Mouse (Mus musculus) myocyte (in vitro differentiated cells): ENCODE measurements at regions not wholly inside any gene's neighbourhood (a gene's known extent, or its start where the extent isn't known, plus 50 kb on each side); places are given as distances from the start of the nearest gene placed in this dataset.

Source experiments
- H3K27me3 ChIP-seq: one replicate; pipeline ENCODE4 v1.6.1; 2011; ENCODE audit not compliant: control insufficient read depth, insufficient read depth, insufficient read length
- H3K36me3 ChIP-seq: one replicate; pipeline ENCODE4 v1.6.1; 2011; ENCODE audit not compliant: control insufficient read depth, insufficient read depth
- H3K4me2 ChIP-seq: one replicate; pipeline ENCODE4 v1.6.1; 2011; ENCODE audit warnings: low read depth, control low read depth
- H3K4me3 ChIP-seq: one replicate; pipeline ENCODE4 v1.5.1; 2011; ENCODE audit warnings: mild to moderate bottlenecking, control low read depth, moderate library complexity
- H3K79me2 ChIP-seq: one replicate; pipeline ENCODE4 v1.6.1; 2011; ENCODE audit not compliant: control insufficient read depth, insufficient read depth
- H3ac ChIP-seq: one replicate; pipeline ENCODE4 v1.6.1; 2011; ENCODE audit not compliant: control insufficient read depth, insufficient read length
- CEBPB ChIP-seq: IDR thresholded peaks from 2 replicates; pipeline ENCODE4 v1.6.1; 2011; ENCODE audit warnings: mild to moderate bottlenecking, moderate library complexity; ENCODE audit not compliant: poor library complexity, insufficient read depth, severe bottlenecking
- E2F4 ChIP-seq: IDR thresholded peaks from one replicate; pipeline ENCODE4 v1.6.1; 2011; ENCODE audit warnings: mild to moderate bottlenecking, control low read depth, moderate library complexity; ENCODE audit not compliant: insufficient read depth
- MAX ChIP-seq: IDR thresholded peaks from one replicate; pipeline ENCODE4 v1.6.1; 2011; ENCODE audit warnings: low read depth, mild to moderate bottlenecking, control low read depth
- MYOD1 ChIP-seq, 3 experiments: IDR thresholded peaks; one replicate each; pipeline ENCODE4 v1.6.1; 2011; ENCODE audit warnings: control low read depth in 2 of 3, low read depth in 2 of 3, mild to moderate bottlenecking in 2 of 3, moderate library complexity in 1 of 3; ENCODE audit not compliant: insufficient read length in 2 of 3, control insufficient read depth in 1 of 3
- MYOG ChIP-seq, 3 experiments: IDR thresholded peaks; one replicate each; pipeline ENCODE4 v1.6.1; 2011; ENCODE audit warnings: control low read depth in 2 of 3, low read depth in 2 of 3, mild to moderate bottlenecking in 2 of 3; ENCODE audit not compliant: insufficient read length in 2 of 3, control insufficient read depth in 1 of 3, insufficient read depth in 1 of 3
- POLR2A ChIP-seq: IDR thresholded peaks from one replicate; pipeline ENCODE4 v1.6.1; 2011; ENCODE audit warnings: low read depth, mild to moderate bottlenecking, control low read depth, moderate library complexity; ENCODE audit not compliant: insufficient read length
- POLR2AphosphoS2 ChIP-seq: IDR thresholded peaks from one replicate; pipeline ENCODE4 v1.6.1; 2011; ENCODE audit warnings: low read depth, control low read depth; ENCODE audit not compliant: insufficient read length
- REST ChIP-seq: IDR thresholded peaks from one replicate; pipeline ENCODE4 v1.6.1; 2011; ENCODE audit warnings: mild to moderate bottlenecking, control low read depth, moderate library complexity; ENCODE audit not compliant: insufficient read depth, insufficient read length
- SRF ChIP-seq: IDR thresholded peaks from one replicate; pipeline ENCODE4 v1.6.1; 2011; ENCODE audit warnings: low read depth; ENCODE audit not compliant: control insufficient read depth, insufficient read length
- TCF12 ChIP-seq: IDR thresholded peaks from one replicate; pipeline ENCODE4 v1.6.1; 2011; ENCODE audit warnings: mild to moderate bottlenecking, control low read depth; ENCODE audit not compliant: poor library complexity, insufficient read depth, severe bottlenecking
- TCF3 ChIP-seq: IDR thresholded peaks from one replicate; pipeline ENCODE4 v1.6.1; 2011; ENCODE audit warnings: low read depth, control low read depth; ENCODE audit not compliant: insufficient read length
- USF1 ChIP-seq: IDR thresholded peaks from one replicate; pipeline ENCODE4 v1.6.1; 2011; ENCODE audit warnings: low read depth, mild to moderate bottlenecking, control low read depth, moderate library complexity

- no peak overlapping the region for H3K4me2 ChIP-seq
- no peaks in the 10 kb centered on the region for H3K79me2 ChIP-seq
- TF ChIP-seq TCF12 (no peak), SRF (no peak), POLR2AphosphoS2 (no peak), POLR2A (no peak), TCF3 (no peak), MYOD1 (IDR thresholded peaks at IDR 0.05; ENCODE audit: control insufficient read depth in 1 of 3, insufficient read length in 2 of 3, low read depth in 2 of 3) (no peak), MAX (no peak), REST (no peak), CEBPB (no peak), USF1 (no peak), E2F4 (no peak), MYOG (IDR thresholded peaks at IDR 0.05; ENCODE audit: control insufficient read depth in 1 of 3, insufficient read depth in 1 of 3, insufficient read length in 2 of 3, low read depth in 2 of 3) (no peak)
- no peak overlapping the region for H3K4me3 ChIP-seq
- no peak overlapping the region for H3ac ChIP-seq
- no peaks in the 10 kb centered on the region for H3K27me3 ChIP-seq
- H3K36me3 ChIP-seq = no peaks in the 10 kb centered on the region
Measured at GRCm38 (mm10) chr6:51024756-51025155, 370.5 kb upstream of the Npvf start.

DNA sequence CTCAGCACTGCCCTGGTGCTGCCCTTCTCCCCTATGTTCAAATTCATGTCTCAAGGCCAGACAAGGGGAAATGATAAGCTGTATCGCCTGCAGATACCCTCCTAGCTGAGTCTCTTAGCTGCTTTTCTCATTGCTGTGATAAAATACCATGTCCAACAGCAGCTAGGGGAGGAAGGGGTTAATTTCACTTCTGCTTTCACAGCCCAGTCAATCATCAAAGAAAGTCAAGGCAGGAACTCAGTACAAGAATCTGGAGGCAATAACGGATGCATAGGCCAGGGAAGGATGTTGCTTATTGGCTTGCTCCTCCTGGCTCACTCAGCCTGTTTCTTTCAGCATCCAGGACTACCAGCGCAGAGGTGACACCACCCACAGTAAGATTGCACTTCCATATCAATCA, 371.2 kb upstream of the Npvf start:
- no peak overlapping the region for H3ac ChIP-seq
- TF ChIP-seq TCF3 (no peak), E2F4 (no peak), MAX (no peak), TCF12 (no peak), CEBPB (no peak), REST (no peak), SRF (no peak), MYOG (IDR thresholded peaks at IDR 0.05; ENCODE audit: control insufficient read depth in 1 of 3, insufficient read depth in 1 of 3, insufficient read length in 2 of 3, low read depth in 2 of 3) (no peak), USF1 (no peak), MYOD1 (IDR thresholded peaks at IDR 0.05; ENCODE audit: control insufficient read depth in 1 of 3, insufficient read length in 2 of 3, low read depth in 2 of 3) (no peak), POLR2A (no peak), POLR2AphosphoS2 (no peak)
- no peaks in the 10 kb centered on the region for H3K36me3 ChIP-seq
- H3K27me3 ChIP-seq = no peaks in the 10 kb centered on the region
- H3K4me3 ChIP-seq = no peak overlapping the region
- no peaks in the 10 kb centered on the region for H3K79me2 ChIP-seq
- H3K4me2 ChIP-seq = no peak overlapping the region

DNA sequence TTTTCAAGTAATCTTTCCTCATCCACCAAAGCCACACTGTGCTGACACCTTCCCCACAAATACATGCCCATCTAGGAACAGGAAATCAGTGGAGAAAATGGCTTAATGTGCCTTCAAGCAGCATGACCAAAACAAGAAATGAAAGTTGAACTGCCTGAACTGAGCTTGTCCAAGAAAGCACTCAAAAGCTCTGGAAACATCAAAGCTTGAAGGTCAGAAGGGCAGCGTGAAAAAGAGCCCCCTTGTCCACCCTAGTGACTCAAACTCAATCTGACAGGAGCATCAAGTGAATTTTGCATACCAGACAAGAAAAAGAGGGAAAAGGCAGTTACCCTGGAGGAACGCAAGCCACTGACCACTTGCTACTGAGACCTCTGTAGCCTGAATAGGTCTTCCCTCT, 373.1 kb upstream of the Npvf start:
- H3K79me2 ChIP-seq = no peaks in the 10 kb centered on the region
- no peak overlapping the region for H3K4me2 ChIP-seq
- no peaks in the 10 kb centered on the region for H3K36me3 ChIP-seq
- H3K27me3 ChIP-seq = no peaks in the 10 kb centered on the region
- no peak overlapping the region for H3K4me3 ChIP-seq
- H3ac ChIP-seq = no peak overlapping the region
- TF ChIP-seq POLR2A = no peak
- no peak for TF ChIP-seq MYOG (IDR thresholded peaks at IDR 0.05; ENCODE audit: control insufficient read depth in 1 of 3, insufficient read depth in 1 of 3, insufficient read length in 2 of 3, low read depth in 2 of 3)
- TF ChIP-seq USF1 = no peak
- TF ChIP-seq MYOD1 (IDR thresholded peaks at IDR 0.05; ENCODE audit: control insufficient read depth in 1 of 3, insufficient read length in 2 of 3, low read depth in 2 of 3) = no peak
- TF ChIP-seq E2F4 = no peak
- no peak for TF ChIP-seq TCF3
- TF ChIP-seq TCF12 = no peak
- no peak for TF ChIP-seq MAX
- TF ChIP-seq REST = no peak
- TF ChIP-seq CEBPB = no peak
- TF ChIP-seq POLR2AphosphoS2 = no peak
- TF ChIP-seq SRF = no peak

DNA sequence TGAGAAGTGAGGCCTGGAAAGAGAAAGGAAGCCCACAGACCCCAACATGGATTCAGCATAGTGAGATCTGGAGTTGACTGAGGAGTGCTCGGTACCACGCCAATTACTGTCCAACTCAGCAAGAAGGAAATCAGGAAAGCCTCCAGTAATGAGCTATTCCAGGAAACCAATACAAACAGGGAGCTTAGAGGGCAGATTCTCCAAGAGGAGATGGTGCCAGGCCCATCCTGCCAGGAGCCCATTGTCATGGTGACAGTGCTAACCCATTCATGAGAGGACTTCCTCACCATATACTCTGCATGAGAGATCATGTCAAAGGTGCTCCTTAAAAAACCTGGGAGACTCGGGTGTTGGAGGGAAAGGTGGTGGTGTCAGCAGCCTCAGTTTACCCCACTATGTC, 375.3 kb upstream of the Npvf start:
- H3K4me3 ChIP-seq = no peak overlapping the region
- no peaks in the 10 kb centered on the region for H3K36me3 ChIP-seq
- no peaks in the 10 kb centered on the region for H3K27me3 ChIP-seq
- no peaks in the 10 kb centered on the region for H3K79me2 ChIP-seq
- no peak overlapping the region for H3K4me2 ChIP-seq
- no peak overlapping the region for H3ac ChIP-seq
- TF ChIP-seq USF1 (no peak), REST (no peak), POLR2AphosphoS2 (no peak), MAX (no peak), CEBPB (no peak), TCF12 (no peak), SRF (no peak), MYOD1 (IDR thresholded peaks at IDR 0.05; ENCODE audit: control insufficient read depth in 1 of 3, insufficient read length in 2 of 3, low read depth in 2 of 3) (no peak), E2F4 (no peak), POLR2A (no peak)

- no peak overlapping the region for H3ac ChIP-seq
- no peaks in the 10 kb centered on the region for H3K36me3 ChIP-seq
- H3K27me3 ChIP-seq = no peaks in the 10 kb centered on the region
- H3K4me2 ChIP-seq = no peak overlapping the region
- no peak overlapping the region for H3K4me3 ChIP-seq
- H3K79me2 ChIP-seq = no peaks in the 10 kb centered on the region
- TF ChIP-seq USF1 (no peak), SRF (no peak), TCF12 (no peak), POLR2A (no peak), TCF3 (no peak), E2F4 (no peak), MYOG (IDR thresholded peaks at IDR 0.05; ENCODE audit: control insufficient read depth in 1 of 3, insufficient read depth in 1 of 3, insufficient read length in 2 of 3, low read depth in 2 of 3) (no peak), MYOD1 (IDR thresholded peaks at IDR 0.05; ENCODE audit: control insufficient read depth in 1 of 3, insufficient read length in 2 of 3, low read depth in 2 of 3) (no peak), MAX (no peak), POLR2AphosphoS2 (no peak), REST (no peak), CEBPB (no peak)
Measured at GRCm38 (mm10) chr6:51029953-51030352, 375.7 kb upstream of the Npvf start.
